Mouse (Mus musculus) ES-Bruce4 (cell line): Measurements from ENCODE around the gene Arhgap28.
A peak's percentile ranks its signal among the peaks of the same experiment; 100 is the strongest.

Experiments
- CTCF ChIP-seq: IDR thresholded peaks from one replicate; pipeline ENCODE4 v1.8.1; 2011; ENCODE audit warnings: low read depth, low read length
- POLR2A ChIP-seq: IDR thresholded peaks from one replicate; pipeline ENCODE4 v1.8.1; 2011; ENCODE audit warnings: low read length; ENCODE audit not compliant: insufficient read depth

GRCm38 (mm10) chr17:67912640-67913039 lies 91.3 kb downstream of the Arhgap28 start:
- TF ChIP-seq POLR2A (no peak), CTCF (peak; percentile 78)
